Comparison of ENCODE assay signal across 13 mouse cellular contexts in the genomic region with DNA sequence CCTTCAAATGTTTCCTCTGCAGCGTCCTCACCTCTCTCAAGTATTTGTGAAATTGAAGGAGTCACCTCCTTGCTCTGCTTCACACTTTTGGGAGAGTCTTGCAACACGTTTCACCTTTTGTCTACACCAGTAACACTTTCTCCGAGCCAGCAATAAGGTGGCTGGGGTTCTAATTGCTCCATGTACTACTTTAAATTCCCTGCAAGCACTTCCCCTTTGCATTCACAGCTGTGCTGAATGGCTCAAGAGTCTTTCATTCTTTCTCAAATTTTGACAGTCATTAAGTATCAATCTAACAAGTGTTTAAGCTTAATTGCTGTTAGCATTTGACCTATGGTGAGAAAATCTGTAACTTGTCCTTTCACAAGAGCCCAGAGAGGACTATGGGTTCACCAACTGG.
"Had no signal": no experiment of that assay in that cellular context is flagged by ENCODE, and none has a peak within 500 bp of the region (broad histone marks: within the 10 kb centered on the region; RNA-seq: fewer than 3 reads in every experiment).

No protein-coding gene starts in this region.

- H3K27ac ChIP-seq: liver, embryonic 15.5 days; macrophage; midbrain, embryonic 13.5 days; midbrain, embryonic 15.5 days; neural tube, embryonic 12.5 days had no signal

- H3K36me3 ChIP-seq: liver, embryonic 15.5 days; midbrain, embryonic 13.5 days; midbrain, embryonic 15.5 days; neural tube, embryonic 12.5 days had no signal

- H3K4me1 ChIP-seq: midbrain, embryonic 13.5 days; midbrain, embryonic 15.5 days; neural tube, embryonic 12.5 days had no signal

- H3K9me3 ChIP-seq: liver, embryonic 15.5 days; midbrain, embryonic 13.5 days; midbrain, embryonic 15.5 days; neural tube, embryonic 12.5 days had no signal

- H3K27me3 ChIP-seq: liver, embryonic 15.5 days; midbrain, embryonic 13.5 days; midbrain, embryonic 15.5 days; neural tube, embryonic 12.5 days had no signal

- ATAC-seq: liver, postnatal 0 days; midbrain, embryonic 13.5 days; midbrain, embryonic 15.5 days had no signal

- DNase-seq: liver, postnatal 0 days; lung, embryonic 14.5 days; lung, postnatal 14 days; lung, postnatal 36 days; right cerebral cortex, postnatal 14 days; thymus, adult 18-20 months; thymus, postnatal 14 days; thymus, postnatal 36 days had no signal

- H3K4me3 ChIP-seq: liver, embryonic 15.5 days; midbrain, embryonic 13.5 days; midbrain, embryonic 15.5 days; neural tube, embryonic 12.5 days had no signal
